ENCODE assay signal across 24 mouse cellular contexts in genomic region chr3:80049495-80050225, GRCm38 (mm10).
DNase-seq lines count a peak whose midpoint lies in the region; ATAC-seq and TF ChIP-seq lines count a peak whose summit lies in the region.
"Had no signal": no experiment of that assay in that cellular context is flagged by ENCODE, and none has a peak within 500 bp of the region (broad histone marks: within the 10 kb centered on the region; RNA-seq: fewer than 3 reads in every experiment).

No protein-coding gene starts in this region.

- no peak overlapping the region for H3K4me2 ChIP-seq in forebrain, postnatal 0 days (ENCODE audit: low read depth)
- H3K4me2 ChIP-seq in forebrain, embryonic 15.5 days (replicated peaks) = no peak overlapping the region
- no peak overlapping the region for H3K4me2 ChIP-seq in intestine, postnatal 0 days (replicated peaks; ENCODE audit: low read depth)
- H3K4me2 ChIP-seq in intestine, embryonic 16.5 days (ENCODE audit: low read depth, low read length) = no peak overlapping the region
- H3K4me2 ChIP-seq: hindbrain, embryonic 14.5 days; lung, embryonic 15.5 days; midbrain, embryonic 13.5 days; neural tube, embryonic 13.5 days; stomach, embryonic 15.5 days had no signal

- H3K27ac ChIP-seq in forebrain, postnatal 0 days (ENCODE audit: low read depth, low read length) = no peak overlapping the region
- H3K27ac ChIP-seq in forebrain, embryonic 15.5 days (replicated peaks) = no peak overlapping the region
- no peak overlapping the region for H3K27ac ChIP-seq in intestine, postnatal 0 days (ENCODE audit: low read depth, low read length)
- no peak overlapping the region for H3K27ac ChIP-seq in intestine, embryonic 16.5 days (ENCODE audit: low read length)
- H3K27ac ChIP-seq: embryonic facial prominence, embryonic 10.5 days; hindbrain, embryonic 14.5 days; lung, embryonic 15.5 days; macrophage; midbrain, embryonic 13.5 days; neural tube, embryonic 13.5 days; stomach, embryonic 15.5 days had no signal

- no peak overlapping the region for H3K4me3 ChIP-seq in forebrain, postnatal 0 days (ENCODE audit: low read depth, low read length)
- no peak overlapping the region for H3K4me3 ChIP-seq in forebrain, embryonic 15.5 days
- H3K4me3 ChIP-seq in intestine, postnatal 0 days (ENCODE audit: low read depth, low read length) = no peak overlapping the region
- no peak overlapping the region for H3K4me3 ChIP-seq in intestine, embryonic 16.5 days (ENCODE audit: low read length)
- H3K4me3 ChIP-seq: embryonic facial prominence, embryonic 10.5 days; lung, embryonic 15.5 days; midbrain, embryonic 13.5 days; neural tube, embryonic 13.5 days; stomach, embryonic 15.5 days had no signal

- DNase-seq in forebrain, postnatal 0 days = peak; percentile 7
- peak; percentile 3 for DNase-seq in A20 (ENCODE audit: low read depth, low spot score)
- peak; percentile 5 for DNase-seq in ZHBTc4 (ENCODE audit: low read depth, low spot score)
- no peak for DNase-seq in embryo, embryonic 9.5 days (ENCODE audit: extremely low spot score)
- no peak for DNase-seq in testis, postnatal 14 days (ENCODE audit: low spot score)
- DNase-seq: cerebellum, adult 18-20 months; cerebellum, postnatal 36 days; gastrocnemius, postnatal 14 days; heart, adult 18-20 months; heart, postnatal 14 days; kidney, adult 11 months; kidney, postnatal 10 days; right cerebral cortex, postnatal 25 days had no signal

- H3K27me3 ChIP-seq in forebrain, postnatal 0 days (ENCODE audit: insufficient read depth, low read length) = no peaks in the 10 kb centered on the region
- H3K27me3 ChIP-seq in forebrain, embryonic 15.5 days = no peaks in the 10 kb centered on the region
- no peaks in the 10 kb centered on the region for H3K27me3 ChIP-seq in intestine, postnatal 0 days (replicated peaks; ENCODE audit: control insufficient read depth, insufficient read depth, low read length)
- H3K27me3 ChIP-seq in intestine, embryonic 16.5 days (replicated peaks; ENCODE audit: control insufficient read depth, insufficient read depth, low read length) = no peaks in the 10 kb centered on the region
- H3K27me3 ChIP-seq: CH12.LX; lung, embryonic 15.5 days; midbrain, embryonic 13.5 days; neural tube, embryonic 13.5 days; stomach, embryonic 15.5 days had no signal

- TF ChIP-seq CTCF in forebrain, postnatal 0 days (IDR thresholded peaks at IDR 0.05; ENCODE audit: low read depth) = no peak
- peak; percentile 37; the same call in 1 of the 2 replicates for TF ChIP-seq CTCF in intestine, postnatal 0 days (IDR thresholded peaks at IDR 0.05; ENCODE audit: low read depth)

- 49% methylated on average over 5 of the region's 5 CpGs for WGBS in forebrain, postnatal 0 days
- WGBS in forebrain, embryonic 15.5 days = 67% methylated on average over 5 of the region's 5 CpGs
- WGBS in intestine, postnatal 0 days = 84% methylated on average over 5 of the region's 5 CpGs
- 81% methylated on average over 5 of the region's 5 CpGs for WGBS in intestine, embryonic 16.5 days

- peak; percentile 74 for ATAC-seq in forebrain, postnatal 0 days
- ATAC-seq in forebrain, embryonic 15.5 days (replicated peaks) = no peak
- no peak for ATAC-seq in intestine, postnatal 0 days
- no peak for ATAC-seq in intestine, embryonic 16.5 days
- ATAC-seq: midbrain, embryonic 13.5 days had no signal

- no peak overlapping the region for H3K9ac ChIP-seq in forebrain, postnatal 0 days
- no peak overlapping the region for H3K9ac ChIP-seq in forebrain, embryonic 15.5 days (replicated peaks)
- no peak overlapping the region for H3K9ac ChIP-seq in intestine, postnatal 0 days (ENCODE audit: low read depth, low read length)
- no peak overlapping the region for H3K9ac ChIP-seq in intestine, embryonic 16.5 days (ENCODE audit: low read depth, low read length)
- H3K9ac ChIP-seq: hindbrain, embryonic 14.5 days; lung, embryonic 15.5 days; midbrain, embryonic 13.5 days; neural tube, embryonic 13.5 days; stomach, embryonic 15.5 days had no signal

- no peaks in the 10 kb centered on the region for H3K9me3 ChIP-seq in forebrain, postnatal 0 days (ENCODE audit: low read length)
- H3K9me3 ChIP-seq in forebrain, embryonic 15.5 days = no peaks in the 10 kb centered on the region
- H3K9me3 ChIP-seq in intestine, postnatal 0 days (ENCODE audit: control insufficient read depth) = no peaks in the 10 kb centered on the region
- H3K9me3 ChIP-seq in intestine, embryonic 16.5 days (ENCODE audit: control insufficient read depth, low read length) = no peaks in the 10 kb centered on the region
- H3K9me3 ChIP-seq: embryonic facial prominence, embryonic 10.5 days; lung, embryonic 15.5 days; midbrain, embryonic 13.5 days; neural tube, embryonic 13.5 days; stomach, embryonic 15.5 days had no signal

- no peaks in the 10 kb centered on the region for H3K36me3 ChIP-seq in forebrain, postnatal 0 days (ENCODE audit: insufficient read depth)
- H3K36me3 ChIP-seq in forebrain, embryonic 15.5 days = no peaks in the 10 kb centered on the region
- H3K36me3 ChIP-seq in intestine, postnatal 0 days (ENCODE audit: control insufficient read depth, insufficient read depth) = no peaks in the 10 kb centered on the region
- no peaks in the 10 kb centered on the region for H3K36me3 ChIP-seq in intestine, embryonic 16.5 days (ENCODE audit: control insufficient read depth, insufficient read depth, low read length)
- H3K36me3 ChIP-seq: embryonic facial prominence, embryonic 10.5 days; lung, embryonic 15.5 days; midbrain, embryonic 13.5 days; neural tube, embryonic 13.5 days; stomach, embryonic 15.5 days had no signal

- no peaks in the 10 kb centered on the region for H3K4me1 ChIP-seq in forebrain, postnatal 0 days (ENCODE audit: insufficient read depth)
- no peaks in the 10 kb centered on the region for H3K4me1 ChIP-seq in forebrain, embryonic 15.5 days
- no peaks in the 10 kb centered on the region for H3K4me1 ChIP-seq in intestine, postnatal 0 days (replicated peaks; ENCODE audit: control insufficient read depth, insufficient read depth, low read length)
- peaks cover 3% of the 10 kb centered on the region; the same call in 1 of the 2 replicates for H3K4me1 ChIP-seq in intestine, embryonic 16.5 days (ENCODE audit: control insufficient read depth, insufficient read depth, low read length)
- H3K4me1 ChIP-seq: embryonic facial prominence, embryonic 10.5 days; lung, embryonic 15.5 days; midbrain, embryonic 13.5 days; neural tube, embryonic 13.5 days; stomach, embryonic 15.5 days had no signal

Comparison
In these comparisons a context has a peak if more than half of its experiments do, and no peak if none do; other contexts are left out.
1. DNase-seq: peak in forebrain, postnatal 0 days (single experiment), A20 (single experiment) and ZHBTc4 (single experiment); none in embryo, embryonic 9.5 days (single experiment) and testis, postnatal 14 days (single experiment).